Mouse (Mus musculus): ENCODE data around the gene Kmo. TPM values are rescaled to one million over a fixed set of nuclear protein-coding genes. Genes with fewer than 3 reads are reported as not detected.

Kmo gene
- total RNA-seq (2021): 0.43 and 1.0 TPM in 2 replicates
- long read RNA-seq, transcript Kmo-201 (15 exons, 2,695 nt): major isoform, 88 of 112 reads
- long read RNA-seq, partial matches to known transcripts: 10 of 112 reads
- long read RNA-seq, other reads (novel, unspliced or antisense): 14 of 112 reads

- no peak for DNase-seq
Observed at GRCm38 (mm10) chr1:175619814-175620431, at the start of gene Kmo. Gene Kmo, plus strand, starts transcription at chr1:175620381.

- no peak for DNase-seq
Observed at GRCm38 (mm10) chr1:175574129-175574528, 46.1 kb upstream of the Kmo start.

- no peak for DNase-seq
Observed at GRCm38 (mm10) chr1:175578425-175579096, 41.6 kb upstream of the Kmo start.

- DNase-seq: no peak
Observed at GRCm38 (mm10) chr1:175579598-175580235, 40.5 kb upstream of the Kmo start.

- no peak for DNase-seq
Observed at GRCm38 (mm10) chr1:175580346-175580745, 39.8 kb upstream of the Kmo start.

GRCm38 (mm10) chr1:175582799-175583198 lies 37.4 kb upstream of the Kmo start:
- DNase-seq: no peak

- no peak for DNase-seq
Observed at GRCm38 (mm10) chr1:175585267-175585666, 34.9 kb upstream of the Kmo start.

GRCm38 (mm10) chr1:175586656-175587055 lies 33.5 kb upstream of the Kmo start:
- DNase-seq: no peak

GRCm38 (mm10) chr1:175592832-175593231 lies 27.3 kb upstream of the Kmo start:
- DNase-seq: no peak

- DNase-seq: peak; percentile 48
Observed at GRCm38 (mm10) chr1:175602231-175602630, 17.9 kb upstream of the Kmo start.

GRCm38 (mm10) chr1:175603390-175603789 lies 16.8 kb upstream of the Kmo start:
- no peak for DNase-seq

- no peak for DNase-seq
Observed at GRCm38 (mm10) chr1:175607308-175607707, 12.9 kb upstream of the Kmo start.

GRCm38 (mm10) chr1:175607838-175608585 lies 12.2 kb upstream of the Kmo start:
- no peak for DNase-seq

- no peak for DNase-seq
Observed at GRCm38 (mm10) chr1:175608708-175609107, 11.5 kb upstream of the Kmo start.

- DNase-seq: no peak
Observed at GRCm38 (mm10) chr1:175614992-175615391, 5.2 kb upstream of the Kmo start.

- DNase-seq: no peak
Observed at GRCm38 (mm10) chr1:175623656-175624055, 3.5 kb downstream of the Kmo start.

GRCm38 (mm10) chr1:175625257-175625879 lies 5.2 kb downstream of the Kmo start, which contains the start of gene Fh1:
Gene Fh1, minus strand, starts transcription at chr1:175625635.
- peak; percentile 92 for DNase-seq

- no peak for DNase-seq
Observed at GRCm38 (mm10) chr1:175625990-175626692, 6.0 kb downstream of the Kmo start.

- DNase-seq: no peak
Observed at GRCm38 (mm10) chr1:175629248-175629647, 9.1 kb downstream of the Kmo start.

GRCm38 (mm10) chr1:175630345-175630744 lies 10.2 kb downstream of the Kmo start:
- DNase-seq: no peak

GRCm38 (mm10) chr1:175631080-175631479 lies 10.9 kb downstream of the Kmo start:
- no peak for DNase-seq

Data from adrenal gland, postnatal 25 days (tissue).